Mouse (Mus musculus) MEL (cell line): Measurements from ENCODE around the gene Prr22. TPM values are rescaled to one million over a fixed set of nuclear protein-coding genes. Genes with fewer than 3 reads are reported as not detected.

Experiments
- DNase-seq: peaks from one replicate; pipeline ENCODE4 v3.0.0; 2011; ENCODE audit warnings: low read depth, low spot score
- H3K27ac ChIP-seq: 2 replicates; pipeline ENCODE4 v1.5.1; 2012; ENCODE audit warnings: low read depth, mild to moderate bottlenecking, control low read depth, low read length, moderate library complexity; ENCODE audit not compliant: control insufficient read depth
- H3K27me3 ChIP-seq, 2 experiments: fragments of 150-350 bp in 1 of 2; sonication (generic) in 1 of 2; 2 replicates each; pipeline ENCODE4 v1.6.1; 2012; ENCODE audit warnings: low read length in 2 of 2, mild to moderate bottlenecking in 2 of 2, improper control_type of control experiment in 1 of 2, moderate library complexity in 1 of 2; ENCODE audit not compliant: insufficient read depth in 2 of 2, control insufficient read depth in 1 of 2
- H3K36me3 ChIP-seq, 2 experiments: 2 replicates each; pipeline ENCODE4 v1.6.1; 2012 to 2014; ENCODE audit warnings: low read length in 2 of 2, improper control_type of control experiment in 1 of 2, inconsistent platforms in 1 of 2, mild to moderate bottlenecking in 1 of 2; ENCODE audit not compliant: insufficient read depth in 2 of 2, control insufficient read depth in 1 of 2
- H3K4me1 ChIP-seq, 2 experiments: fragments of 150-350 bp in 1 of 2; sonication (generic) in 1 of 2; 2 replicates each; pipeline ENCODE4 v1.6.1; 2012; ENCODE audit warnings: low read length in 2 of 2, improper control_type of control experiment in 1 of 2, mild to moderate bottlenecking in 1 of 2; ENCODE audit not compliant: insufficient read depth in 2 of 2, control insufficient read depth in 1 of 2
- H3K4me3 ChIP-seq, 2 experiments: fragments of 150-350 bp in 1 of 2; sonication (generic) in 1 of 2; 2 replicates each; pipeline ENCODE4 v1.5.1; 2012; ENCODE audit warnings: low read depth in 2 of 2, low read length in 2 of 2, mild to moderate bottlenecking in 2 of 2, moderate library complexity in 2 of 2, control low read depth in 1 of 2, improper control_type of control experiment in 1 of 2; ENCODE audit not compliant: control insufficient read depth in 1 of 2, insufficient read depth in 1 of 2
- H3K79me2 ChIP-seq: 2 replicates; pipeline ENCODE4 v1.6.1; 2012; ENCODE audit warnings: mild to moderate bottlenecking, low read length, moderate library complexity; ENCODE audit not compliant: control insufficient read depth, poor library complexity, insufficient read depth
- H3K9ac ChIP-seq: 2 replicates; pipeline ENCODE4 v1.6.1; 2012; ENCODE audit warnings: low read depth, mild to moderate bottlenecking, control low read depth, low read length, moderate library complexity; ENCODE audit not compliant: control insufficient read depth, poor library complexity, severe bottlenecking
- H3K9me3 ChIP-seq: fragments of 150-350 bp; sonication (generic); replicated peaks from 2 replicates; pipeline ENCODE4 v1.6.1; 2012; ENCODE audit warnings: mild to moderate bottlenecking, low read length, improper control_type of control experiment, moderate library complexity; ENCODE audit not compliant: insufficient read depth
- BHLHE40 ChIP-seq: IDR thresholded peaks from 2 replicates; pipeline ENCODE4 v1.6.1; 2012; ENCODE audit warnings: low read depth, mild to moderate bottlenecking, inconsistent platforms, low read length, improper control_type of control experiment, borderline replicate concordance
- CHD1 ChIP-seq: IDR thresholded peaks from 2 replicates; pipeline ENCODE4 v1.6.1; 2012; ENCODE audit warnings: low read depth, mild to moderate bottlenecking, inconsistent platforms, low read length, improper control_type of control experiment
- ELF1 ChIP-seq: IDR thresholded peaks from 2 replicates; pipeline ENCODE4 v1.6.1; 2014; ENCODE audit warnings: low read depth, mild to moderate bottlenecking, inconsistent platforms, low read length, improper control_type of control experiment, moderate library complexity
- EP300 ChIP-seq, 2 experiments: IDR thresholded peaks; 2 replicates each; pipeline ENCODE4 v1.6.1; 2011; ENCODE audit warnings: improper control_type of control experiment in 2 of 2, low read length in 2 of 2, low read depth in 1 of 2, mild to moderate bottlenecking in 1 of 2
- ETS1 ChIP-seq: IDR thresholded peaks from 2 replicates; pipeline ENCODE4 v1.6.1; 2012; ENCODE audit warnings: low read depth, mild to moderate bottlenecking, inconsistent platforms, low read length, improper control_type of control experiment, moderate library complexity
- GABPA ChIP-seq: IDR thresholded peaks from 2 replicates; pipeline ENCODE4 v1.6.1; 2012; ENCODE audit warnings: low read depth, mild to moderate bottlenecking, inconsistent platforms, low read length, improper control_type of control experiment, moderate library complexity
- GATA1 ChIP-seq: IDR thresholded peaks from 2 replicates; pipeline ENCODE4 v1.6.1; 2011; ENCODE audit warnings: low read depth, low read length, improper control_type of control experiment
- HCFC1 ChIP-seq: IDR thresholded peaks from 2 replicates; pipeline ENCODE4 v1.6.1; 2012; ENCODE audit warnings: low read depth, mild to moderate bottlenecking, inconsistent platforms, low read length, improper control_type of control experiment, moderate library complexity
- JUND ChIP-seq: IDR thresholded peaks from 2 replicates; pipeline ENCODE4 v1.6.1; 2011; ENCODE audit warnings: low read depth, mild to moderate bottlenecking, improper control_type of control experiment, low read length
- MAFK ChIP-seq: IDR thresholded peaks from 2 replicates; pipeline ENCODE4 v1.6.1; 2011; ENCODE audit warnings: low read depth, mild to moderate bottlenecking, low read length, improper control_type of control experiment, borderline replicate concordance
- MAZ ChIP-seq: IDR thresholded peaks from 2 replicates; pipeline ENCODE4 v1.6.1; 2012; ENCODE audit warnings: low read depth, mild to moderate bottlenecking, inconsistent platforms, low read length, improper control_type of control experiment
- MEF2A ChIP-seq: IDR thresholded peaks from 2 replicates; pipeline ENCODE4 v1.6.1; 2014; ENCODE audit warnings: low read depth, mild to moderate bottlenecking, inconsistent platforms, low read length, improper control_type of control experiment; ENCODE audit not compliant: poor library complexity, insufficient replicate concordance, severe bottlenecking; ENCODE audit errors: extremely low read depth
- MXI1 ChIP-seq: IDR thresholded peaks from 2 replicates; pipeline ENCODE4 v1.6.1; 2011; ENCODE audit warnings: mild to moderate bottlenecking, low read depth, low read length, improper control_type of control experiment
- MYB ChIP-seq: IDR thresholded peaks from 2 replicates; pipeline ENCODE4 v1.6.1; 2011; ENCODE audit warnings: mild to moderate bottlenecking, low read depth, low read length, improper control_type of control experiment
- MYC ChIP-seq: IDR thresholded peaks from 2 replicates; pipeline ENCODE4 v1.6.1; 2011; ENCODE audit warnings: low read depth, mild to moderate bottlenecking, low read length, improper control_type of control experiment, moderate library complexity
- NELFE ChIP-seq: IDR thresholded peaks from 2 replicates; pipeline ENCODE4 v1.6.1; 2011; ENCODE audit warnings: low read depth, low read length, improper control_type of control experiment
- NRF1 ChIP-seq: IDR thresholded peaks from 2 replicates; pipeline ENCODE4 v1.6.1; 2014; ENCODE audit warnings: low read depth, mild to moderate bottlenecking, inconsistent platforms, low read length, improper control_type of control experiment, moderate library complexity; ENCODE audit not compliant: poor library complexity, insufficient read depth, severe bottlenecking
- POLR2A ChIP-seq, 2 experiments: IDR thresholded peaks; 2 replicates each; pipeline ENCODE4 v1.6.1; 2011 to 2012; ENCODE audit warnings: low read length in 2 of 2, mild to moderate bottlenecking in 2 of 2, control low read depth in 1 of 2, improper control_type of control experiment in 1 of 2, low read depth in 1 of 2, moderate library complexity in 1 of 2; ENCODE audit not compliant: control insufficient read depth in 1 of 2, insufficient read depth in 1 of 2, poor library complexity in 1 of 2
- POLR2AphosphoS2 ChIP-seq: IDR thresholded peaks from 2 replicates; pipeline ENCODE4 v1.6.1; 2011; ENCODE audit warnings: low read length, improper control_type of control experiment
- RCOR1 ChIP-seq: IDR thresholded peaks from 2 replicates; pipeline ENCODE4 v1.6.1; 2012; ENCODE audit warnings: low read depth, mild to moderate bottlenecking, inconsistent platforms, low read length, improper control_type of control experiment
- SIN3A ChIP-seq: IDR thresholded peaks from 2 replicates; pipeline ENCODE4 v1.6.1; 2012; ENCODE audit warnings: low read length, improper control_type of control experiment, inconsistent platforms
- SMC3 ChIP-seq: IDR thresholded peaks from 2 replicates; pipeline ENCODE4 v1.6.1; 2011; ENCODE audit warnings: low read depth, low read length, improper control_type of control experiment
- TAL1 ChIP-seq: IDR thresholded peaks from 2 replicates; pipeline ENCODE4 v1.6.1; 2012; ENCODE audit warnings: mild to moderate bottlenecking, inconsistent platforms, low read length, moderate library complexity, mixed read lengths
- TCF12 ChIP-seq: IDR thresholded peaks from 2 replicates; pipeline ENCODE4 v1.6.1; 2014; ENCODE audit warnings: low read depth, mild to moderate bottlenecking, inconsistent platforms, low read length, improper control_type of control experiment, moderate library complexity
- UBTF ChIP-seq: IDR thresholded peaks from 2 replicates; pipeline ENCODE4 v1.6.1; 2012; ENCODE audit warnings: low read depth, mild to moderate bottlenecking, inconsistent platforms, low read length, improper control_type of control experiment, moderate library complexity, borderline replicate concordance; ENCODE audit not compliant: insufficient read depth
- USF1 ChIP-seq: IDR thresholded peaks from 2 replicates; pipeline ENCODE4 v1.6.1; 2014; ENCODE audit warnings: low read depth, mild to moderate bottlenecking, inconsistent platforms, low read length, improper control_type of control experiment, moderate library complexity
- USF2 ChIP-seq, 2 experiments: IDR thresholded peaks; 2 replicates each; pipeline ENCODE4 v1.6.1; 2011 to 2012; ENCODE audit warnings: improper control_type of control experiment in 2 of 2, low read length in 2 of 2, borderline replicate concordance in 1 of 2, inconsistent platforms in 1 of 2, low read depth in 1 of 2, mild to moderate bottlenecking in 1 of 2; ENCODE audit not compliant: insufficient read depth in 1 of 2
- ZKSCAN1 ChIP-seq: IDR thresholded peaks from 2 replicates; pipeline ENCODE4 v1.6.1; 2012; ENCODE audit warnings: low read depth, mild to moderate bottlenecking, inconsistent platforms, low read length, improper control_type of control experiment, moderate library complexity
- ZNF384 ChIP-seq: IDR thresholded peaks from 2 replicates; pipeline ENCODE4 v1.6.1; 2012; ENCODE audit warnings: low read depth, mild to moderate bottlenecking, inconsistent platforms, low read length, improper control_type of control experiment
- polyA plus RNA-seq, 2 experiments: library from polyadenylated mRNA; stranded (reverse) in 1 of 2; unstranded in 1 of 2; fragments of >175 nt in 1 of 2; fragments of >200 nt in 1 of 2; gene quantifications; 2 replicates each; pipeline versions ENCODE4 v1.2.1 to v1.2.4; 2012; ENCODE audit warnings: low replicate concordance in 2 of 2, low read depth in 1 of 2; ENCODE audit not compliant: insufficient read length in 2 of 2, insufficient read depth in 1 of 2, missing spikeins in 1 of 2
- total RNA-seq: library from RNA; depleted of rRNA; stranded (reverse); fragments of 300-350 nt; gene quantifications from 2 replicates; pipeline ENCODE4 v1.2.3, GENCODE M21; 2012

Prr22 gene
- total and polyA plus RNA-seq, 3 experiments: 1.3 to 5.5 TPM; not detected in 1

GRCm38 (mm10) chr17:56761991-56762410 lies 8.0 kb upstream of the Prr22 start:
- DNase-seq: peak; percentile 98
- Histone ChIP-seq H3K79me2 (peaks cover 14% of the 10 kb centered on the region), H3K9ac (peak overlapping the region; percentile 65), H3K36me3 (peaks cover 0 to 12% of the 10 kb centered on the region in 2 experiments; a peak in 2 of 4 replicates), H3K4me1 (peaks cover 0 to 31% of the 10 kb centered on the region in 2 experiments; a peak in 3 of 4 replicates), H3K27me3 (no peaks in the 10 kb centered on the region), H3K9me3 (no peaks in the 10 kb centered on the region), H3K27ac (peak overlapping the region; percentile 42; the same call in 1 of the 2 replicates), H3K4me3 (peak overlapping the region; percentile 59 to 62)
- no peak for TF ChIP-seq JUND
- no peak for TF ChIP-seq CHD1
- peak; percentile 52; the same call in 1 of the 2 replicates for TF ChIP-seq MEF2A
- TF ChIP-seq POLR2AphosphoS2: 0 out of 2 replicates have a peak, but pooled peaks have one; percentile 34
- TF ChIP-seq MYC: no peak
- TF ChIP-seq HCFC1: no peak
- no peak for TF ChIP-seq UBTF
- TF ChIP-seq ZKSCAN1: no peak
- peak; percentile 99 for TF ChIP-seq RCOR1
- no peak for TF ChIP-seq GABPA
- no peak for TF ChIP-seq USF2 (IDR thresholded peaks at IDR 0.05; ENCODE audit: borderline replicate concordance in 1 of 2, insufficient read depth in 1 of 2, low read depth in 1 of 2, low read length in 2 of 2)
- peak; percentile 43; the same call in 1 of the 2 replicates for TF ChIP-seq ELF1
- TF ChIP-seq ZNF384: no peak
- TF ChIP-seq MAFK: peak; percentile 53; the same call in 1 of the 2 replicates
- TF ChIP-seq USF1: no peak
- TF ChIP-seq BHLHE40: peak; percentile 63
- TF ChIP-seq GATA1: peak; percentile 95
- peak; percentile 90 for TF ChIP-seq NRF1
- peak; percentile 98 for TF ChIP-seq ETS1
- TF ChIP-seq EP300 (IDR thresholded peaks at IDR 0.05; ENCODE audit: low read depth in 1 of 2, low read length in 2 of 2): peak; percentile 86 to 98
- no peak for TF ChIP-seq SMC3
- peak; percentile 58; the same call in 1 of the 2 replicates for TF ChIP-seq SIN3A
- peak; percentile 51; the same call in 1 of the 2 replicates for TF ChIP-seq MYB
- peak; percentile 21 to 36; a peak in 2 of 4 replicates for TF ChIP-seq POLR2A (IDR thresholded peaks at IDR 0.05; ENCODE audit: control insufficient read depth in 1 of 2, insufficient read depth in 1 of 2, low read depth in 1 of 2, low read length in 2 of 2, poor library complexity in 1 of 2)
- TF ChIP-seq NELFE: peak; percentile 30; the same call in 1 of the 2 replicates
- TF ChIP-seq MAZ: peak; percentile 76; the same call in 1 of the 2 replicates
- peak; percentile 95 for TF ChIP-seq TAL1
- peak; percentile 32 for TF ChIP-seq MXI1
- peak; percentile 100 for TF ChIP-seq TCF12
